In genomic region chrX:94022264-94022874, GRCm38 (mm10) we compare ENCODE assay signal across 27 mouse cellular contexts. TPM values are rescaled to one million over a fixed set of nuclear protein-coding genes. Genes with fewer than 3 reads are reported as not detected.
A peak's percentile ranks its signal among the peaks of the same experiment; 100 is the strongest.
DNase-seq lines count a peak whose midpoint lies in the region; ATAC-seq lines count a peak whose summit lies in the region.
"Had no signal": no experiment of that assay in that cellular context is flagged by ENCODE, and none has a peak within 500 bp of the region (broad histone marks: within the 10 kb centered on the region; RNA-seq: fewer than 3 reads in every experiment).

No protein-coding gene starts in this region.

- no peak overlapping the region for H3K4me2 ChIP-seq in midbrain, embryonic 14.5 days (ENCODE audit: low read length)
- no peak overlapping the region for H3K4me2 ChIP-seq in intestine, embryonic 15.5 days (replicated peaks)
- H3K4me2 ChIP-seq: heart, embryonic 15.5 days; hindbrain, embryonic 14.5 days; liver, embryonic 15.5 days; lung, embryonic 15.5 days; midbrain, embryonic 15.5 days; neural tube, embryonic 12.5 days had no signal

- peak; percentile 22 for DNase-seq in kidney, adult 11 months
- DNase-seq in kidney, postnatal 4 days: no peak
- DNase-seq in midbrain, embryonic 14.5 days: peak; percentile 3
- DNase-seq in midbrain, embryonic 10.5 days (ENCODE audit: low spot score): no peak
- DNase-seq in brain, adult 2 months (ENCODE audit: low read depth, low spot score): peak; percentile 12
- DNase-seq in hindbrain, embryonic 10.5 days (ENCODE audit: low spot score): no peak
- DNase-seq: cerebellum, adult 9-10 months; heart, postnatal 36 days; liver; lung, postnatal 36 days; right cerebral cortex, postnatal 25 days; spleen, adult 18-20 months had no signal

- no peak overlapping the region for H3K4me3 ChIP-seq in midbrain, embryonic 14.5 days (replicated peaks; ENCODE audit: low read depth, low read length)
- no peak overlapping the region for H3K4me3 ChIP-seq in midbrain, embryonic 10.5 days
- no peak overlapping the region for H3K4me3 ChIP-seq in hindbrain, embryonic 10.5 days
- H3K4me3 ChIP-seq in intestine, embryonic 15.5 days (replicated peaks): no peak overlapping the region
- H3K4me3 ChIP-seq: heart, embryonic 15.5 days; layer of hippocampus, adult 2 months; limb, embryonic 10.5 days; liver, embryonic 15.5 days; lung, embryonic 15.5 days; megakaryocyte, embryonic 14.5 days; midbrain, embryonic 15.5 days; neural tube, embryonic 12.5 days had no signal

- no peaks in the 10 kb centered on the region for H3K4me1 ChIP-seq in midbrain, embryonic 14.5 days (ENCODE audit: control insufficient read depth, insufficient read depth, low read length)
- no peaks in the 10 kb centered on the region for H3K4me1 ChIP-seq in midbrain, embryonic 10.5 days
- no peaks in the 10 kb centered on the region for H3K4me1 ChIP-seq in hindbrain, embryonic 10.5 days (replicated peaks)
- no peaks in the 10 kb centered on the region for H3K4me1 ChIP-seq in intestine, embryonic 15.5 days (replicated peaks)
- H3K4me1 ChIP-seq: heart, embryonic 15.5 days; liver, embryonic 15.5 days; lung, embryonic 15.5 days; midbrain, embryonic 15.5 days; neural tube, embryonic 12.5 days had no signal

- H3K27ac ChIP-seq in midbrain, embryonic 14.5 days (replicated peaks; ENCODE audit: low read depth, low read length): no peak overlapping the region
- no peak overlapping the region for H3K27ac ChIP-seq in midbrain, embryonic 10.5 days (replicated peaks)
- no peak overlapping the region for H3K27ac ChIP-seq in hindbrain, embryonic 10.5 days
- H3K27ac ChIP-seq in intestine, embryonic 15.5 days: no peak overlapping the region
- H3K27ac ChIP-seq: heart, embryonic 15.5 days; hindbrain, embryonic 14.5 days; layer of hippocampus, adult 2 months; limb, embryonic 10.5 days; liver, embryonic 15.5 days; lung, embryonic 15.5 days; midbrain, embryonic 15.5 days; neural tube, embryonic 12.5 days had no signal

- ATAC-seq in midbrain, embryonic 14.5 days (ENCODE audit: low FRiP score, low TSS enrichment): no peak
- no peak for ATAC-seq in intestine, embryonic 15.5 days
- ATAC-seq: inflammation-experienced regulatory T-cells, adult 6 months; midbrain, embryonic 15.5 days had no signal

- no peaks in the 10 kb centered on the region for H3K27me3 ChIP-seq in midbrain, embryonic 14.5 days (ENCODE audit: control insufficient read depth, insufficient read depth, low read length)
- peaks cover 88% of the 10 kb centered on the region for H3K27me3 ChIP-seq in midbrain, embryonic 10.5 days (ENCODE audit: low read depth, poor library complexity, severe bottlenecking)
- H3K27me3 ChIP-seq in hindbrain, embryonic 10.5 days (ENCODE audit: insufficient read depth, poor library complexity, severe bottlenecking): peaks cover 60% of the 10 kb centered on the region
- 0 out of 2 replicates have a peak, but pooled peaks cover 2% of the 10 kb centered on the region for H3K27me3 ChIP-seq in intestine, embryonic 15.5 days (replicated peaks)
- H3K27me3 ChIP-seq: neural tube, embryonic 12.5 days had no signal

- H3K9ac ChIP-seq in midbrain, embryonic 14.5 days (replicated peaks; ENCODE audit: low read length): no peak overlapping the region
- no peak overlapping the region for H3K9ac ChIP-seq in intestine, embryonic 15.5 days
- H3K9ac ChIP-seq: heart, embryonic 15.5 days; hindbrain, embryonic 14.5 days; liver, embryonic 15.5 days; lung, embryonic 15.5 days; midbrain, embryonic 15.5 days; neural tube, embryonic 12.5 days had no signal

- 67% methylated on average over 5 of the region's 5 CpGs for WGBS in midbrain, embryonic 14.5 days
- 77% methylated on average over 5 of the region's 5 CpGs for WGBS in midbrain, embryonic 10.5 days
- WGBS in hindbrain, embryonic 10.5 days: 76% methylated on average over 5 of the region's 5 CpGs
- WGBS in intestine, embryonic 15.5 days: 60% methylated on average over 5 of the region's 5 CpGs

- H3K36me3 ChIP-seq in midbrain, embryonic 14.5 days (ENCODE audit: control insufficient read depth, insufficient read depth, low read length): no peaks in the 10 kb centered on the region
- H3K36me3 ChIP-seq in midbrain, embryonic 10.5 days: no peaks in the 10 kb centered on the region
- no peaks in the 10 kb centered on the region for H3K36me3 ChIP-seq in hindbrain, embryonic 10.5 days
- no peaks in the 10 kb centered on the region for H3K36me3 ChIP-seq in intestine, embryonic 15.5 days
- H3K36me3 ChIP-seq: heart, embryonic 15.5 days; limb, embryonic 10.5 days; liver, embryonic 15.5 days; lung, embryonic 15.5 days; midbrain, embryonic 15.5 days; neural tube, embryonic 12.5 days had no signal

- no peaks in the 10 kb centered on the region for H3K9me3 ChIP-seq in midbrain, embryonic 14.5 days (ENCODE audit: control insufficient read depth, low read length)
- H3K9me3 ChIP-seq in midbrain, embryonic 10.5 days (replicated peaks): no peaks in the 10 kb centered on the region
- H3K9me3 ChIP-seq in hindbrain, embryonic 10.5 days: no peaks in the 10 kb centered on the region
- H3K9me3 ChIP-seq in intestine, embryonic 15.5 days: no peaks in the 10 kb centered on the region
- H3K9me3 ChIP-seq: heart, embryonic 15.5 days; limb, embryonic 10.5 days; liver, embryonic 15.5 days; lung, embryonic 15.5 days; megakaryocyte, embryonic 14.5 days; midbrain, embryonic 15.5 days; neural tube, embryonic 12.5 days had no signal

RNA-seq across cellular contexts. Expression of gene AU015836, which starts 53.9 kb away (rescaled TPM):
- not detected in 2 replicates for polyA plus RNA-seq in midbrain, embryonic 14.5 days (2014; fragmentation: Nextera tagmentation; extraction: Ambion mirVana)
- polyA plus RNA-seq in midbrain, embryonic 10.5 days (2016; fragmentation: Nextera tagmentation; extraction: Ambion mirVana): 0.06 TPM in 1 of 2 replicates, not detected in the other
- polyA plus RNA-seq in hindbrain, embryonic 10.5 days (2016; fragmentation: Nextera tagmentation; extraction: Ambion mirVana): not detected in 2 replicates
- 0.36 and 0.42 TPM in 2 replicates for polyA plus RNA-seq in intestine, embryonic 15.5 days (2015; fragmentation: Nextera tagmentation; extraction: Ambion mirVana)
- polyA plus RNA-seq: adrenal gland, adult 2 months; C2C12; cortical plate, adult 2 months; heart, embryonic 15.5 days; hindbrain, embryonic 14.5 days; inflammation-experienced regulatory T-cells, adult 6 months; limb, embryonic 10.5 days; lung, embryonic 15.5 days; midbrain, embryonic 15.5 days; neural tube, embryonic 12.5 days; thymus, postnatal 0 days had no signal

Comparison
In these comparisons a context has a peak if more than half of its experiments do, and no peak if none do; other contexts are left out.
1. DNase-seq: peak in kidney, adult 11 months (single experiment), midbrain, embryonic 14.5 days (single experiment) and brain, adult 2 months (single experiment); none in kidney, postnatal 4 days (0 of 2), midbrain, embryonic 10.5 days (single experiment) and hindbrain, embryonic 10.5 days (single experiment).